Mouse (Mus musculus): ENCODE measurements at regions not wholly inside any gene's neighbourhood (a gene's known extent, or its start where the extent isn't known, plus 50 kb on each side); places are given as distances from the start of the nearest gene placed in this dataset.
"Not testable (repeated sequence)": the region's sequence is repeated elsewhere in the genome, so short reads cannot be mapped to it uniquely, and the experiment has no call there.

DNA sequence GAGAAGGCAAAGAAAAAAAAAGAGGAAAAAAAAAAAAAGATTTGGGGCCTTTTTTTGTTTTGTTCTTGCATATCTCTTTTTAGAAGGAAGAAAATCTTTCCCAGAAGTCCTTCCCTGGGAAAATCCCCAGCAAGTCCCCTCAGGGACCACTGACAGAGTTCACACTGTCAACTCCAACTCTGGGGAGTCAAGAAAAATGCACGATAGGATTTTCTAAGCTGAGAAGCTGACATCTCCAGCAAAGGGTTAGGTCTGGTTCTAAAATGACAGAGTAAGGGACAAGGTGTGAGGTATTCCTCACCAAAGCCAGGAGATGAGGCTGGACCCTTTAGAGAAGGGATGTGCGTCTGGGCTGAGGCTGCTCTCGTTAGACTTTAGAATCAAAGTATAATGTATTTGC lies 165.5 kb downstream of the Rchy1 start:
- H3K36me3 ChIP-seq: no peaks in the 10 kb centered on the region
- H3K9ac ChIP-seq: no peak overlapping the region
- H3K4me3 ChIP-seq: no peak overlapping the region
- no peaks in the 10 kb centered on the region for H3K27me3 ChIP-seq (replicated peaks)
- no peak overlapping the region for H3K4me2 ChIP-seq
- no peaks in the 10 kb centered on the region for H3K4me1 ChIP-seq (replicated peaks)
- no peaks in the 10 kb centered on the region for H3K9me3 ChIP-seq (replicated peaks)
- H3K27ac ChIP-seq (ENCODE audit: poor library complexity, severe bottlenecking): no peak overlapping the region
- 79% methylated on average over 3 of the region's 3 CpGs for WGBS
- no peak for ATAC-seq (ENCODE audit: insufficient number of reproducible peaks, low FRiP score)

DNA sequence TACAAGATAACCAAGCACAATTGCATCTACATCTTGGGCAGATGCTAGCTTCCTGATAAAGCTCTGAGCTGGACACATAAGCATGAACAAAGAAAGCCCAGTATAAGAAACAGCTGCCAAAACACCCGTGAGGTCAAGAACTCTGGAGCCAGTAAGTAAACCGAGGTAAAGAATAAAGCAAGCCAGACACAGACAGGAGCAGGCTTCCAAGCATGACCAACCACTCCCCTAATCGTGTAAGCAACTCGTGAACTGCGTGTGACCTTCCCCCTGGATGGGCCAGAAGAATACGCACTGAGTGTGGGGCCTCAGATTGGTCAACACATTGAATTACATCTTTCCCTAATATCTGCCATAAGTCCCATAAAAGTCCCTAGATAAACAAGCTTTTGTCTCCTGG lies 170.1 kb downstream of the Rchy1 start:
- Histone ChIP-seq H3K36me3 (no peaks in the 10 kb centered on the region), H3K9me3 (replicated peaks) (no peaks in the 10 kb centered on the region), H3K4me1 (replicated peaks) (no peaks in the 10 kb centered on the region), H3K4me3 (no peak overlapping the region), H3K9ac (no peak overlapping the region), H3K27ac (ENCODE audit: poor library complexity, severe bottlenecking) (no peak overlapping the region), H3K4me2 (no peak overlapping the region), H3K27me3 (replicated peaks) (no peaks in the 10 kb centered on the region)
- WGBS: 78% methylated on average over 6 of the region's 6 CpGs
- no peak for ATAC-seq (ENCODE audit: insufficient number of reproducible peaks, low FRiP score)

DNA sequence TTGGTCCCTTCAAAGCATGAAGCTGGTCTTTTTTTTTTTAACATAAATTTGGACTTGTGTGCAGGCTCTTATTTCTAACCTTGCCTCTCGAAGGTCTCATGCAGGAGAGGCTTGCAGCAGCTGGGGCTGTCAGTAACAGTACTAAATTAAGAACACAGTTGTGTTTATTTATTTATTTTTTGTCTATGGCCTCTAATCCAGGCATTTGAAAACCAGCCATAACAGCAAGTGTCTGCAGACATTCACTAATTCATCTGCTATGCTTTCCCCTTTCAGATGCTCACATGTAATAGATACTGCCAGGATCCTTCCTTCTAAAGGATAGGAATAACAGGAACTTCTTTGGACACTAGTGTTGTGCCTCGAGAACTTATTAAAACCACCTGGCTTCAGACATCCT lies 172.5 kb downstream of the Rchy1 start:
- WGBS: 51% methylated on average over 2 of the region's 2 CpGs
- no peak for ATAC-seq (ENCODE audit: insufficient number of reproducible peaks, low FRiP score)
- no peak overlapping the region for H3K4me2 ChIP-seq
- H3K9ac ChIP-seq: no peak overlapping the region
- H3K27ac ChIP-seq (ENCODE audit: poor library complexity, severe bottlenecking): no peak overlapping the region
- H3K27me3 ChIP-seq (replicated peaks): no peaks in the 10 kb centered on the region
- H3K4me3 ChIP-seq: no peak overlapping the region
- H3K36me3 ChIP-seq: no peaks in the 10 kb centered on the region
- no peaks in the 10 kb centered on the region for H3K4me1 ChIP-seq (replicated peaks)
- no peaks in the 10 kb centered on the region for H3K9me3 ChIP-seq (replicated peaks)

DNA sequence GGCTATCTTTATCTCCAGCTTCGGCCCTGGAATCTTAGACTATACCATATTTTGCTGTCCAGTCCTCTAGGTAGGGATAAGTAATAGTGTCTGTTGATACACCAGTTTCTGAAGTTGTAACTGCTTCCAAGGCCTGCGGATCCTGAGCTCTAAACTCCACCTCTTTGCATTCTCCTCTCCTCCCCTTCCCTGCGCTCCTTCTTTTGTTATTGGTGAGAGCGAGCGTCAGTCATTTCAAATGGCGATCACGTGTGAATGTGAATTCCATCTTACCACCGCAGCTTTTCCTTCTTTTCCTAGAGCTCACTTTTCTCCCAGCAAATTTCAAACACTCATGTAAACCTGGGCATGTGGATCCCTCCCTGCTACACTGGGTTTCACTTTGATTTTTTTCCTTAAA lies 178.9 kb downstream of the Rchy1 start:
- Histone ChIP-seq H3K27me3 (replicated peaks) (no peaks in the 10 kb centered on the region), H3K27ac (ENCODE audit: poor library complexity, severe bottlenecking) (no peak overlapping the region), H3K9ac (no peak overlapping the region), H3K36me3 (no peaks in the 10 kb centered on the region), H3K4me3 (no peak overlapping the region), H3K9me3 (replicated peaks) (no peaks in the 10 kb centered on the region), H3K4me1 (replicated peaks) (no peaks in the 10 kb centered on the region), H3K4me2 (no peak overlapping the region)
- ATAC-seq (ENCODE audit: insufficient number of reproducible peaks, low FRiP score): no peak
- WGBS: 82% methylated on average over 8 of the region's 8 CpGs

DNA sequence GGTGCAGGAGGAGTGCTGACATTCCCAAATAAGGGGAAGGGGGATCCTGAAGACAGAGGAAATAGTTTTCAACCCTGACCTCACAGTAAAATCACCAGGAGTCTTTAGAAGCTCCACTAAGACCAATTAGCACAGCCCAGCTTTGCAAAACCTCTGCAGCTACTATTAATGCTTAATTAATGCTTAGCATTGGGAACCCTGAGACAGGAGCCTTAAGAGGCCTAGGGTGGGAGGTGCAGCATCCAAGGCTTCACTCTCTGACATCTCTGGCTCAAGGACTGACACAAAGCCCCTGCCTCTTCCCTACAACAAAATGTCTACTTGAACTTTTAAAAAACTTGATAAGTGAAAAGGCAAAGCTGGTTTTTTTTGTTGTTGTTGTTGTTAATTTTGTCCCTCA lies 185.9 kb downstream of the Rchy1 start:
- ATAC-seq (ENCODE audit: insufficient number of reproducible peaks, low FRiP score): no peak
- Histone ChIP-seq H3K4me3 (no peak overlapping the region), H3K4me1 (replicated peaks) (no peaks in the 10 kb centered on the region), H3K4me2 (no peak overlapping the region), H3K9me3 (replicated peaks) (no peaks in the 10 kb centered on the region), H3K36me3 (no peaks in the 10 kb centered on the region), H3K9ac (no peak overlapping the region), H3K27me3 (replicated peaks) (no peaks in the 10 kb centered on the region), H3K27ac (ENCODE audit: poor library complexity, severe bottlenecking) (no peak overlapping the region)

DNA sequence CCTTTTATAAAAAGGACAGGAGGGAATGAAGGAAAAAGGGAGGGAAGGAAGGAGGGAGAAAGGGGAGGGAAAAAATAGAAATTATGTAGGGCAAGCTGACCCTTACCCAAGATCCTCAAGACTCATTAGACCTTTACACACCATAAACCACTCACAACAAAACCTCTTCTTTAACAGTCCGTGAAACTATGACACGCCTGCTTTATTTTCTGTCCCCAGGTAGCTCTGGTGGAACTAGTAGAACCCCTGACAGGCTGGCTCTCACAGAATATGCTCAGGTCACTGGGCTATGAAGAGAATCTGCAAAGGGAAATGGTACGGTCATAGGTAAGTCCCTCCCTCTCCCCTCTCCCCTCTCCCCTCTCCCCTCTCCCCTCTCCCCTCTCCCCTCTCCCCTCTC lies 188.8 kb downstream of the Rchy1 start:
- H3K4me1 ChIP-seq (replicated peaks): no peaks in the 10 kb centered on the region
- no peak overlapping the region for H3K4me2 ChIP-seq
- H3K27ac ChIP-seq (ENCODE audit: poor library complexity, severe bottlenecking): no peak overlapping the region
- H3K4me3 ChIP-seq: no peak overlapping the region
- 89% methylated on average over 3 of the region's 3 CpGs for WGBS
- no peak for ATAC-seq (ENCODE audit: insufficient number of reproducible peaks, low FRiP score)
- no peaks in the 10 kb centered on the region for H3K36me3 ChIP-seq
- H3K9me3 ChIP-seq (replicated peaks): no peaks in the 10 kb centered on the region
- no peaks in the 10 kb centered on the region for H3K27me3 ChIP-seq (replicated peaks)
- H3K9ac ChIP-seq: no peak overlapping the region

DNA sequence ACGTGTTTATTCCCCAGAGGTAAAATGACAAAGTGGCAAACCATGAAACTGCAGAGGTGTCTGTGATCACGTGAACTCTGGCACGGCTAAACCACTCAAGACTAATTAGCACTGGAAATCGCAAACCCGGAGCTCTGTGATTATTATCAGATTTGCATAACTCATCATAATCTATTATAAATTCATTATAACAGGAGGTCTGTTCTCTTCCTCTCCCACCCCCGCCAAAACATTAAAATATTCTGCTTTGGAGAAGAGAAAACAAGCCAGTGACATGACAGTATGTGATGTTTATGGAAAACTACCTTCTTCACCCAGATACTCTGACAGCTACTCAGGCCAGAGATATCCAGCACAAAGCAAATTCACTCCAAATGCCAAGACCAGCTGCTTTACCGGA lies 195.0 kb downstream of the Rchy1 start:
- Histone ChIP-seq H3K4me1 (replicated peaks) (0 out of 2 replicates have a peak, but pooled peaks cover 2% of the 10 kb centered on the region), H3K27ac (ENCODE audit: poor library complexity, severe bottlenecking) (no peak overlapping the region), H3K27me3 (replicated peaks) (no peaks in the 10 kb centered on the region), H3K4me2 (no peak overlapping the region), H3K4me3 (no peak overlapping the region), H3K9ac (no peak overlapping the region), H3K36me3 (no peaks in the 10 kb centered on the region), H3K9me3 (replicated peaks) (no peaks in the 10 kb centered on the region)
- WGBS: 72% methylated on average over 7 of the region's 7 CpGs
- no peak for ATAC-seq (ENCODE audit: insufficient number of reproducible peaks, low FRiP score)

DNA sequence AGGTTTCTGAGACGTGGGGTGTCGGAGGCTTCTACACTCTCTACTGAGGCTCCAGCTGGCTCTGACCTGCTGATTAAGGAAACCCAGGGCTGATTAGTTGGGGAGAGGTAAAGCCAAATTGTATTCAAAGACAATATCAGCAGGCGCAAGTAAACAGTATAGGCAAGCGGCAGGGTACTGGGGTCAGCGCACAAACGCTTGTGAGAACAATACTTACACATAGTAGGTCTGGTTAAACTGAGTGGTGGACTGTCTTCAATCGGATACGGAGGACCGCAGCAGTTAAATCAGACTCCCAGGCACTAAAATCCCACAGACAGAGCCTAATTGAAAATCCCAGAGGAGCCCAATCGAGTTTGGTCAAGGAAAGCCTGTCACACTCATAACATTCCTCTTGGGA lies 195.8 kb downstream of the Rchy1 start:
- Histone ChIP-seq H3K4me2 (no peak overlapping the region), H3K9me3 (replicated peaks) (no peaks in the 10 kb centered on the region), H3K9ac (no peak overlapping the region), H3K27ac (ENCODE audit: poor library complexity, severe bottlenecking) (no peak overlapping the region), H3K4me3 (no peak overlapping the region), H3K27me3 (replicated peaks) (no peaks in the 10 kb centered on the region), H3K4me1 (replicated peaks) (0 out of 2 replicates have a peak, but pooled peaks cover 2% of the 10 kb centered on the region), H3K36me3 (no peaks in the 10 kb centered on the region)
- whole genome bisulfite sequencing: 63% methylated on average over 10 of the region's 10 CpGs
- ATAC-seq (ENCODE audit: insufficient number of reproducible peaks, low FRiP score): no peak

DNA sequence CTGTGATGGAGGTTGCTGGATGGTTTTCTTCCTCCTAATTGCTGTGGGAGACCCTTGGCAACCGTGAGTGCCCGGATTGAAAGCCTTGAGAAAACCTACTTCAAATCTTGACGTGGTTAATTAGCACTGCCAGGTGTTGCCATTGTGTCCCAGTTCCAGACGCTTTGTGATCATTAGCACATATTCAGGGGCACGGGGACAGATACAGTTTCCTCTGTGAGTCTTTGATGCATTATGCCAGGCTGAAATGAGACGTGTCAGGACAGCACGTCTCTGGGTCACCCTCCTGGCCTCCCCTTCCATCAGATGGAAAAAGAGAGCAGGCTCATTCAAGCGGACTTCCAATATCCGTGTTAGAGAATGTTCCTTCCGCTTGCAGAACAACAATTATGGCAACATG lies 198.2 kb downstream of the Rchy1 start:
- ATAC-seq (ENCODE audit: insufficient number of reproducible peaks, low FRiP score): no peak
- Histone ChIP-seq H3K9ac (no peak overlapping the region), H3K27ac (ENCODE audit: poor library complexity, severe bottlenecking) (no peak overlapping the region), H3K4me3 (no peak overlapping the region), H3K4me2 (no peak overlapping the region), H3K9me3 (replicated peaks) (no peaks in the 10 kb centered on the region), H3K36me3 (no peaks in the 10 kb centered on the region), H3K27me3 (replicated peaks) (no peaks in the 10 kb centered on the region), H3K4me1 (replicated peaks) (0 out of 2 replicates have a peak, but pooled peaks cover 2% of the 10 kb centered on the region)
- 75% methylated on average over 10 of the region's 10 CpGs for WGBS

DNA sequence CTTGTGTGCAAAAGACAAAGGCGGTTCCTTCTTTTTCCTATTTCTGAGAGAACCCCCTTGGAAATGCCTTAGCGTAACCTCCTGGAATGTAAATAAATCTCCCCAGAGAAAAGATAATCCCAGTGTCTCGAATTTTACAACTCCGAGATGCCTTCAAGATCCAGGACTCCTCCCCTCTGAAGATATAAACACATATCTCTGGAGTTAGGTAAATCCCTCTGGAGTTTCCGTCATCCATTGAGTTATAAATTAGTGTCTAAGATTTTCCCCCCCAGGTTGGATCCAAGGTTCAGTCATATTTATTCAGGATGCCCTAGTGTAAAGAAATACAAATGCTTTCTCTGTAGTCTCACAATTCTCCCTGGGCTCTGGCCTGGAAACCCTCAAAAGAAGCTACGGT lies 200.3 kb downstream of the Rchy1 start:
- Histone ChIP-seq H3K4me3 (no peak overlapping the region), H3K27ac (ENCODE audit: poor library complexity, severe bottlenecking) (no peak overlapping the region), H3K27me3 (replicated peaks) (no peaks in the 10 kb centered on the region), H3K4me1 (replicated peaks) (0 out of 2 replicates have a peak, but pooled peaks cover 2% of the 10 kb centered on the region), H3K4me2 (no peak overlapping the region), H3K36me3 (no peaks in the 10 kb centered on the region), H3K9me3 (replicated peaks) (no peaks in the 10 kb centered on the region), H3K9ac (no peak overlapping the region)
- ATAC-seq (ENCODE audit: insufficient number of reproducible peaks, low FRiP score): no peak
- 60% methylated on average over 6 of the region's 6 CpGs for WGBS

DNA sequence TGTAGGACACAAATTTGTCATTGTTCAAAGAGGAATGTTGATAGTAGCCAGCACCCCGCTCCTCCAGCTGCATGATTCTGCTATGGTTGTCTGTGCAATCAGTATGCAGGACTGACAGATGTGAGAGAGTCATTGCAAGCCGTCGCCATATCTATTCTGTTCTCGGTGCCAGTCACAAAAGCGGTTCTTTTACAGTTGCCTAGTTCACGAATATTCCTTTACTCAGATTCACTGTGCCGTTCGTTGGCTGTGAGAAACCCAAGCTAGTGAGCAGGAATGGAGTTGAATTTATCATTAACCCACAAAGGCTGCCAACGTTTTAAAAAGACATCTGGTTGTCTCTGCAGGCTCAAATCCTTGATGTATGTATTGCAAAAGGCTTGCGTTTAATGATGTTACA lies 206.9 kb downstream of the Rchy1 start:
- Histone ChIP-seq H3K9me3 (replicated peaks) (no peaks in the 10 kb centered on the region), H3K4me2 (no peak overlapping the region), H3K36me3 (no peaks in the 10 kb centered on the region), H3K4me3 (no peak overlapping the region), H3K27ac (ENCODE audit: poor library complexity, severe bottlenecking) (no peak overlapping the region), H3K9ac (no peak overlapping the region), H3K27me3 (replicated peaks) (no peaks in the 10 kb centered on the region), H3K4me1 (replicated peaks) (peaks cover 5% of the 10 kb centered on the region)
- no peak for ATAC-seq (ENCODE audit: insufficient number of reproducible peaks, low FRiP score)
- WGBS: 48% methylated on average over 10 of the region's 10 CpGs

DNA sequence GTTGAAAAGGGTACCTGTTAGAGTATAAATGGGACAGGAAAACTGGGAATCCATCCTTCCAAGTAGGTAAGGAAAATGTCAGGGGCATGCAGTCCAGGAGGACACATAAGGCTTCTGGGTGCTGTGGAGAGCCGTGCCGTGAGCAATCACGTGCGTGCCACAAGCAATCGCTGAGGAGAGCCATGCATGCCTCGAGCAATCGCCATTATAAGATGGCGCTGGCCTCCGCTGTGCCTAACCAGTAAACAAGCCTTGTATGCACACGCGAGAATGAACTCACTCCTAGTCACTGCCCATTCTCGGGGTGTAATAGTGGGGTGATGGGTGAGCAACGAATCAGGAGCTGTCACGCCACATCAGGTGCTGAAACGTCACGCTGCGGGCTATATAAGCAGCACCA lies 210.0 kb downstream of the Rchy1 start:
- not testable (repeated sequence) for H3K9me3 ChIP-seq (replicated peaks); H3K4me2 ChIP-seq; H3K27ac ChIP-seq (ENCODE audit: poor library complexity, severe bottlenecking); H3K36me3 ChIP-seq; ATAC-seq (ENCODE audit: insufficient number of reproducible peaks, low FRiP score); H3K4me3 ChIP-seq; H3K27me3 ChIP-seq (replicated peaks); H3K9ac ChIP-seq
- WGBS: 91% methylated on average over 17 of the region's 17 CpGs
- peaks cover 12% of the 10 kb centered on the region for H3K4me1 ChIP-seq (replicated peaks)
